Mouse (Mus musculus): ENCODE measurements at regions not wholly inside any gene's neighbourhood (a gene's known extent, or its start where the extent isn't known, plus 50 kb on each side); places are given as distances from the start of the nearest gene placed in this dataset.

- no peak for DNase-seq (ENCODE audit: low read depth in 1 of 2, low spot score in 2 of 2)
- 78% methylated on average over 7 of the region's 7 CpGs for WGBS
- no peaks in the 10 kb centered on the region for H3K36me3 ChIP-seq (ENCODE audit: control insufficient read depth, insufficient read depth, low read length)
- H3K4me1 ChIP-seq (ENCODE audit: control insufficient read depth, insufficient read depth, insufficient read length): no peaks in the 10 kb centered on the region
- no peaks in the 10 kb centered on the region for H3K27me3 ChIP-seq (ENCODE audit: control insufficient read depth, insufficient read depth, low read length)
- H3K4me3 ChIP-seq (ENCODE audit: extremely low read depth, insufficient read depth, insufficient read length): no peak overlapping the region
- H3K27ac ChIP-seq (ENCODE audit: insufficient read depth, low read length): no peak overlapping the region
- TF ChIP-seq CTCF (IDR thresholded peaks at IDR 0.05; ENCODE audit: extremely low read depth, insufficient read depth, insufficient read length, insufficient replicate concordance) (no peak), POLR2A (IDR thresholded peaks at IDR 0.05; ENCODE audit: low read depth, low read length) (no peak)
Observed at GRCm38 (mm10) chr4:142353526-142353925, 114.3 kb upstream of the Kazn start.

- WGBS: 81% methylated on average over 3 of the region's 3 CpGs
- no peaks in the 10 kb centered on the region for H3K4me1 ChIP-seq (ENCODE audit: control insufficient read depth, insufficient read depth, insufficient read length)
- H3K36me3 ChIP-seq (ENCODE audit: control insufficient read depth, insufficient read depth, low read length): no peaks in the 10 kb centered on the region
- no peak for TF ChIP-seq POLR2A (IDR thresholded peaks at IDR 0.05; ENCODE audit: low read depth, low read length)
- no peak for DNase-seq (ENCODE audit: low read depth in 1 of 2, low spot score in 2 of 2)
- H3K27ac ChIP-seq (ENCODE audit: insufficient read depth, low read length): no peak overlapping the region
- H3K4me3 ChIP-seq (ENCODE audit: extremely low read depth, insufficient read depth, insufficient read length): no peak overlapping the region
- H3K27me3 ChIP-seq (ENCODE audit: control insufficient read depth, insufficient read depth, low read length): no peaks in the 10 kb centered on the region
Observed at GRCm38 (mm10) chr4:142351831-142352230, 112.6 kb upstream of the Kazn start.

- no peaks in the 10 kb centered on the region for H3K36me3 ChIP-seq (ENCODE audit: control insufficient read depth, insufficient read depth, low read length)
- no peak for DNase-seq (ENCODE audit: low read depth in 1 of 2, low spot score in 2 of 2)
- TF ChIP-seq POLR2A (IDR thresholded peaks at IDR 0.05; ENCODE audit: low read depth, low read length) (no peak), CTCF (IDR thresholded peaks at IDR 0.05; ENCODE audit: extremely low read depth, insufficient read depth, insufficient read length, insufficient replicate concordance) (no peak)
- no peaks in the 10 kb centered on the region for H3K27me3 ChIP-seq (ENCODE audit: control insufficient read depth, insufficient read depth, low read length)
- no peak overlapping the region for H3K4me3 ChIP-seq (ENCODE audit: extremely low read depth, insufficient read depth, insufficient read length)
- WGBS: 86% methylated on average over 8 of the region's 8 CpGs
- H3K4me1 ChIP-seq (ENCODE audit: control insufficient read depth, insufficient read depth, insufficient read length): no peaks in the 10 kb centered on the region
- H3K27ac ChIP-seq (ENCODE audit: insufficient read depth, low read length): no peak overlapping the region
Observed at GRCm38 (mm10) chr4:142350986-142351385, 111.8 kb upstream of the Kazn start.

- no peak overlapping the region for H3K4me3 ChIP-seq (ENCODE audit: extremely low read depth, insufficient read depth, insufficient read length)
- DNase-seq (ENCODE audit: low read depth in 1 of 2, low spot score in 2 of 2): no peak
- H3K4me1 ChIP-seq (ENCODE audit: control insufficient read depth, insufficient read depth, insufficient read length): no peaks in the 10 kb centered on the region
- no peak overlapping the region for H3K27ac ChIP-seq (ENCODE audit: insufficient read depth, low read length)
- TF ChIP-seq CTCF (IDR thresholded peaks at IDR 0.05; ENCODE audit: extremely low read depth, insufficient read depth, insufficient read length, insufficient replicate concordance): no peak
- no peak for TF ChIP-seq POLR2A (IDR thresholded peaks at IDR 0.05; ENCODE audit: low read depth, low read length)
- no peaks in the 10 kb centered on the region for H3K36me3 ChIP-seq (ENCODE audit: control insufficient read depth, insufficient read depth, low read length)
- 37% methylated on average over 6 of the region's 6 CpGs for WGBS
- H3K27me3 ChIP-seq (ENCODE audit: control insufficient read depth, insufficient read depth, low read length): no peaks in the 10 kb centered on the region
Observed at GRCm38 (mm10) chr4:142348910-142349309, 109.7 kb upstream of the Kazn start.

- Histone ChIP-seq H3K27me3 (ENCODE audit: control insufficient read depth, insufficient read depth, low read length) (no peaks in the 10 kb centered on the region), H3K4me1 (ENCODE audit: control insufficient read depth, insufficient read depth, insufficient read length) (no peaks in the 10 kb centered on the region), H3K27ac (ENCODE audit: insufficient read depth, low read length) (no peak overlapping the region), H3K4me3 (ENCODE audit: extremely low read depth, insufficient read depth, insufficient read length) (no peak overlapping the region), H3K36me3 (ENCODE audit: control insufficient read depth, insufficient read depth, low read length) (no peaks in the 10 kb centered on the region)
- TF ChIP-seq POLR2A (IDR thresholded peaks at IDR 0.05; ENCODE audit: low read depth, low read length): no peak
- no peak for TF ChIP-seq CTCF (IDR thresholded peaks at IDR 0.05; ENCODE audit: extremely low read depth, insufficient read depth, insufficient read length, insufficient replicate concordance)
- 86% methylated on average over 19 of the region's 19 CpGs for WGBS
- DNase-seq (ENCODE audit: low read depth in 1 of 2, low spot score in 2 of 2): no peak
Observed at GRCm38 (mm10) chr4:142342482-142343206, 103.4 kb upstream of the Kazn start.

- no peak overlapping the region for H3K4me3 ChIP-seq (ENCODE audit: extremely low read depth, insufficient read depth, insufficient read length)
- H3K27me3 ChIP-seq (ENCODE audit: control insufficient read depth, insufficient read depth, low read length): no peaks in the 10 kb centered on the region
- no peaks in the 10 kb centered on the region for H3K4me1 ChIP-seq (ENCODE audit: control insufficient read depth, insufficient read depth, insufficient read length)
- H3K27ac ChIP-seq (ENCODE audit: insufficient read depth, low read length): no peak overlapping the region
- TF ChIP-seq POLR2A (IDR thresholded peaks at IDR 0.05; ENCODE audit: low read depth, low read length): no peak
- no peak for TF ChIP-seq CTCF (IDR thresholded peaks at IDR 0.05; ENCODE audit: extremely low read depth, insufficient read depth, insufficient read length, insufficient replicate concordance)
- 78% methylated on average over 4 of the region's 4 CpGs for WGBS
- H3K36me3 ChIP-seq (ENCODE audit: control insufficient read depth, insufficient read depth, low read length): no peaks in the 10 kb centered on the region
- no peak for DNase-seq (ENCODE audit: low read depth in 1 of 2, low spot score in 2 of 2)
Observed at GRCm38 (mm10) chr4:142341305-142341704, 102.1 kb upstream of the Kazn start.

- 32% methylated on average over 3 of the region's 3 CpGs for WGBS
- TF ChIP-seq POLR2A (IDR thresholded peaks at IDR 0.05; ENCODE audit: low read depth, low read length) (no peak), CTCF (IDR thresholded peaks at IDR 0.05; ENCODE audit: extremely low read depth, insufficient read depth, insufficient read length, insufficient replicate concordance) (no peak)
- Histone ChIP-seq H3K27me3 (ENCODE audit: control insufficient read depth, insufficient read depth, low read length) (no peaks in the 10 kb centered on the region), H3K4me1 (ENCODE audit: control insufficient read depth, insufficient read depth, insufficient read length) (no peaks in the 10 kb centered on the region), H3K4me3 (ENCODE audit: extremely low read depth, insufficient read depth, insufficient read length) (no peak overlapping the region), H3K27ac (ENCODE audit: insufficient read depth, low read length) (no peak overlapping the region), H3K36me3 (ENCODE audit: control insufficient read depth, insufficient read depth, low read length) (no peaks in the 10 kb centered on the region)
- no peak for DNase-seq (ENCODE audit: low read depth in 1 of 2, low spot score in 2 of 2)
Observed at GRCm38 (mm10) chr4:142340057-142340456, 100.9 kb upstream of the Kazn start.
